Comparison of ENCODE assay signal across 1 mouse cellular context in genomic region chr17:35870151-35870883, GRCm38 (mm10).
TF ChIP-seq lines count a peak whose summit lies in the region.

No protein-coding gene starts in this region.

TF ChIP-seq in MEL, 35 proteins besides CTCF, POLR2A, EP300 and RAD21:
- TF ChIP-seq MXI1 (IDR thresholded peaks at IDR 0.05; ENCODE audit: low read depth, low read length) (peak; percentile 27; the same call in 1 of the 2 replicates), RCOR1 (IDR thresholded peaks at IDR 0.05; ENCODE audit: low read depth, low read length) (0 out of 2 replicates have a peak, but pooled peaks have one; percentile 7), ZMIZ1 (IDR thresholded peaks at IDR 0.05; ENCODE audit: low read depth, low read length) (no peak), MAZ (IDR thresholded peaks at IDR 0.05; ENCODE audit: low read depth, low read length) (0 out of 2 replicates have a peak, but pooled peaks have one; percentile 61), MAFK (IDR thresholded peaks at IDR 0.05; ENCODE audit: borderline replicate concordance, low read depth, low read length) (no peak), POLR2AphosphoS2 (IDR thresholded peaks at IDR 0.05; ENCODE audit: low read length) (no peak), HCFC1 (IDR thresholded peaks at IDR 0.05; ENCODE audit: low read depth, low read length) (no peak; the same call in none of the 2 replicates), CHD2 (IDR thresholded peaks at IDR 0.05; ENCODE audit: low read length) (peak; percentile 37), ELF1 (IDR thresholded peaks at IDR 0.05; ENCODE audit: low read depth, low read length) (peak; percentile 81), GATA1 (IDR thresholded peaks at IDR 0.05; ENCODE audit: low read depth, low read length) (no peak), TBP (IDR thresholded peaks at IDR 0.05; ENCODE audit: low read depth, low read length) (peak; percentile 53; the same call in 1 of the 2 replicates), MYC (IDR thresholded peaks at IDR 0.05; ENCODE audit: low read depth, low read length) (0 out of 2 replicates have a peak, but pooled peaks have one; percentile 42), ETS1 (IDR thresholded peaks at IDR 0.05; ENCODE audit: low read depth, low read length) (peak; percentile 68; the same call in 1 of the 2 replicates), TAL1 (IDR thresholded peaks at IDR 0.05; ENCODE audit: low read length) (peak; percentile 16; the same call in 1 of the 2 replicates), NELFE (IDR thresholded peaks at IDR 0.05; ENCODE audit: low read depth, low read length) (peak; percentile 35; the same call in 1 of the 2 replicates), CHD1 (IDR thresholded peaks at IDR 0.05; ENCODE audit: low read depth, low read length) (0 out of 2 replicates have a peak, but pooled peaks have one; percentile 70)
